Mouse (Mus musculus): ENCODE data around the gene Nsmce4a.
"Not testable (repeated sequence)": the region's sequence is repeated elsewhere in the genome, so short reads cannot be mapped to it uniquely, and the experiment has no call there.

DNA sequence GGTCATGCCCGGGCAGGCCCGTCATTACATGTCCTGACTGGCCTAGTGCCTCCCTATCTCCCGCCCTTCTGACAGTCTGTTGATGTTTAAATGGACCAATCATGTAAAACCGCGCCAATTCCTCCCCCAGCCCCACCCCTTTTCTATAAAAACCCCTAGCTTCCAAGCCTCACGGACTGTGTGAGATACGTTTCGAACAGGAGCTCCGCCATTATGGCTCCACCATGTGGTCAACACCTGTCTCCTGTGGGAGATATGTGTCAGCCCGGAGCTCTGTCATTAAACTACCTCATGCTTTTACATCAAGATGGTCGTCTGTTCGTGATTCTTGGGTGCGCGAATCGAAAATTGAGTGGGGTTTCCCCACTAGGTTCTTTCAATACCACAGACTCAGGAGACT is 41.8 kb downstream of the Nsmce4a start:
- not testable (repeated sequence) for TF ChIP-seq CTCF, EP300 (IDR thresholded peaks at IDR 0.05)
